Mouse (Mus musculus): ENCODE results near the gene Gphn. TPM values are rescaled to one million over a fixed set of nuclear protein-coding genes. Genes with fewer than 3 reads are reported as not detected.

Gene Gphn
- polyA plus RNA-seq (2015; fragmentation: Nextera tagmentation; extraction: Ambion mirVana), result 14.5 and 14.6 TPM in 2 replicates

DNA sequence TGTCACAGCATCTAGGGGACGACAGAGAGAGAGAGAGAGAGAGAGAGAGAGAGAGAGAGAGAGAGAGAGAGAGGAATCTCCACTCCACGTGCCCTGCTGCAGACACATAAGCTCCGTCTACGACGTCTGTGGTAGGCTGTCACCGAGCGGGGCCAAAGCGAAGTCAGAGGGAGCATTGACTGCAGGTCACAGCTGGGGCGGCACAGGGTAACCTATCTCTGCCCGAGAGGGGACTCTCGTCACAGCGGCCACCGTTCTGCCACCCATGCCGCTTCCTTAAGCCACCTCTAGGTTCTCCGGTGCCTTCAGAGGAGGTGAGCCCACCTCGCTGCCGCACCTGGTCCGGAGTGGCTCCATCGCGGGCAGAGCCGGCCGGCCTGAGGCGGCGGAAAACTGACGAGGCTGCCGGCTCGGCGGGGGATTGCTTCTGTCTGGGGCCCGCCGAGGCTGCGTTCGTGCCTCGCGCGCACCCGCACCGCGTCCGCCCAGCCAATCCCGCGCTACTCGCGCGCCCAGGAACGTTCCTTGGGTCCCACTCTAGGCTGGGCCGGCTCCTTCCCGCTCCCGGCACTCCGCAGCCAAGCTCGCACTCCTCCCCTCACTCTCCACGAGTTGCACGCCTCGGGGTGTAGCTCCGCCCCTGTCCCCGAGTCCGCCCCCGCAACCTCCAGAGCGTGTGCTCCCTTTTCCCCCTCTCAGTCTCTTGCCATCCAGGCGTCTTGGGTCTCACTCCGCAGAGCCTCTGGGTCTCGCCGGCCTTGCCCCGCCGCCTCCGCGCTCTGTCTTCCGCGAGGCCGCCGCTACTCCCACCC lies at the start of gene Gphn:
Gene Gphn, plus strand, starts transcription at position 673 of the 812 bp plus-strand sequence.
- Histone ChIP-seq H3K27ac (replicated peaks) (peak within 1 kb of the TSS; percentile 98), H3K4me1 (replicated peaks; ENCODE audit: control insufficient read depth, insufficient read depth) (no peaks in the 10 kb centered on the region), H3K36me3 (ENCODE audit: control insufficient read depth, insufficient read depth, low read length) (no peaks in the 10 kb centered on the region), H3K27me3 (ENCODE audit: control insufficient read depth, insufficient read depth, low read length) (no peaks in the 10 kb centered on the region), H3K9me3 (ENCODE audit: control insufficient read depth, low read length) (no peaks in the 10 kb centered on the region), H3K4me3 (ENCODE audit: low read depth, low read length) (peak within 1 kb of the TSS; percentile 98), H3K4me2 (replicated peaks; ENCODE audit: low read depth) (peak within 1 kb of the TSS; percentile 84), H3K9ac (ENCODE audit: low read length) (peak within 1 kb of the TSS; percentile 87)
- TF ChIP-seq CTCF (IDR thresholded peaks at IDR 0.05; ENCODE audit: low read depth) (no peak; the same call in 1 of the 2 replicates), EP300 (optimal IDR thresholded peaks at IDR 0.05) (no peak)
- DNase-seq (ENCODE audit: low spot score) (peak; percentile 94), ATAC-seq (ENCODE audit: low FRiP score, low TSS enrichment) (peak; percentile 99)
- under 1% methylated on average over 53 of the region's 70 CpGs for WGBS

DNA sequence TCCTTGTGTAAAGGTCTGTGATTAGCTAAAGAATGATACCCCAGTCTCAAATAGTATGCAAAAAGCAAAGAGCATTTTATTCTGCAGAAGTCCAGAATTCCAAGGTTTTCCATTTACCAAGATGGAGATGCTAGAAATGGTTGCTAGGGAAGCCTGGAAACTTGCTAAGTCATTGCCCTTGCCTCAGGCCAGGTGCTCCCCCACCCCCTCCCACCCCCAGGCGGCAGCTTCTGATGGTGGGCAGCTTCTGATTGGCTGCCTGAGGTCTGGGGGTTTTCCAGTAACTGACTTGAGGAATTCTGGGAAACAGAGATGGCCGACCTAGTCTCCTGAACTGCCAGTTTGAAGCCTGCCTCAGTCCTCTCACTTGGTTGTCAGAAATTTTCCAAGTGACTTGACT lies 44.7 kb upstream of the Gphn start:
- 61% methylated on average over 2 of the region's 2 CpGs for WGBS
- no peak for DNase-seq (ENCODE audit: low spot score)
- Histone ChIP-seq H3K4me3 (ENCODE audit: low read depth, low read length) (no peak overlapping the region), H3K9me3 (ENCODE audit: control insufficient read depth, low read length) (no peaks in the 10 kb centered on the region), H3K27ac (replicated peaks) (no peak overlapping the region), H3K9ac (ENCODE audit: low read length) (no peak overlapping the region), H3K4me2 (replicated peaks; ENCODE audit: low read depth) (no peak overlapping the region), H3K27me3 (ENCODE audit: control insufficient read depth, insufficient read depth, low read length) (no peaks in the 10 kb centered on the region), H3K36me3 (ENCODE audit: control insufficient read depth, insufficient read depth, low read length) (no peaks in the 10 kb centered on the region), H3K4me1 (replicated peaks; ENCODE audit: control insufficient read depth, insufficient read depth) (no peaks in the 10 kb centered on the region)
- no peak for ATAC-seq (ENCODE audit: low FRiP score, low TSS enrichment)
- TF ChIP-seq EP300 (optimal IDR thresholded peaks at IDR 0.05), result no peak
- no peak for TF ChIP-seq CTCF (IDR thresholded peaks at IDR 0.05; ENCODE audit: low read depth)

DNA sequence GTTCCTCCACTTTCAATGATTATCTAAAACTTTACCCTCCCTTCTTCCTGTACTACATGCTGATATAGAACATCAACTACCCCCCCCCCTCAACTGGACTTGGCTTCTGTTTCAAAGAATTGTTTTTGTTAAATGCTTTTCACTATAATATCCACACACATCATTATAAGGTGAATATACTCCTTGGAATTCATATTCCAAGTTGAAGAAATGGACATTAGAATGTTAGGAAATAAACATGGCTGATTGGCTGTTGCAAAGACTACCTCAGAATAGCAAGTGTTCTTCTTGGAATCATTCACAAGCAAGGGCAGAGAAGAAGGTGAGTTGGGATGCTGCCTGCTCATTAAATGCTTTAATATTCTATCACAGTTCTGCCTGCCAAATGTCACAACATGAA lies 32.2 kb upstream of the Gphn start, which contains the start of gene Gm6657:
Gene Gm6657, plus strand, starts transcription at position 301 of the 400 bp plus-strand sequence.
- DNase-seq (ENCODE audit: low spot score), result no peak
- no peak within 1 kb of the TSS for H3K4me2 ChIP-seq (replicated peaks; ENCODE audit: low read depth)

DNA sequence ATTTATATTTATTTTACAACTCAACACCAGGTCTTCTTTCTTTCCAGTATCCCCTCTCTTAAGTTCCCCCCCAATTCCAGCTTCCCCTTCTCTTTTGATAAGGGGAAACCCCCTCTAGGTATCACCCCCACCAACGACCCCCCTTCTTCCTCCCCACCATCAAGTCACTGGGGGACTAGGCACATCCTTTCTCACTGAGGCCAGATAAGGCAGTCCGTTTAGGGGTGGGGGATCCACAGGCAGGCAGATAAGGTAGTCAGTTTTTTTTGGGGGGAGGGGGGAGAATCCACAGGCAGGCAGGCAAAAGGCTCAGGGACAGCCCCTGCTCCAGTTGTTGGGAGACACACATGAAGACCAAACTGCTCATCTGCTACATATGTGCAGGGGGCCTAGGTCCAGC lies 30.8 kb upstream of the Gphn start:
- H3K9me3 ChIP-seq (ENCODE audit: control insufficient read depth, low read length), result no peaks in the 10 kb centered on the region
- H3K9ac ChIP-seq (ENCODE audit: low read length), result no peak overlapping the region
- 43% methylated on average over 2 of the region's 2 CpGs for WGBS
- H3K36me3 ChIP-seq (ENCODE audit: control insufficient read depth, insufficient read depth, low read length), result no peaks in the 10 kb centered on the region
- no peaks in the 10 kb centered on the region for H3K4me1 ChIP-seq (replicated peaks; ENCODE audit: control insufficient read depth, insufficient read depth)
- no peak overlapping the region for H3K4me3 ChIP-seq (ENCODE audit: low read depth, low read length)
- TF ChIP-seq EP300 (optimal IDR thresholded peaks at IDR 0.05) (no peak), CTCF (IDR thresholded peaks at IDR 0.05; ENCODE audit: low read depth) (no peak)
- no peak for DNase-seq (ENCODE audit: low spot score)
- no peak for ATAC-seq (ENCODE audit: low FRiP score, low TSS enrichment)
- H3K27ac ChIP-seq (replicated peaks), result no peak overlapping the region
- no peak overlapping the region for H3K4me2 ChIP-seq (replicated peaks; ENCODE audit: low read depth)
- H3K27me3 ChIP-seq (ENCODE audit: control insufficient read depth, insufficient read depth, low read length), result no peaks in the 10 kb centered on the region

More for the DNA sequence above, 32.2 kb upstream of the Gphn start, which contains the start of gene Gm6657:
- no peak for ATAC-seq (ENCODE audit: low FRiP score, low TSS enrichment)
- Histone ChIP-seq H3K27ac (replicated peaks) (no peak within 1 kb of the TSS), H3K9me3 (ENCODE audit: control insufficient read depth, low read length) (no peaks in the 10 kb centered on the region), H3K4me1 (replicated peaks; ENCODE audit: control insufficient read depth, insufficient read depth) (no peaks in the 10 kb centered on the region), H3K27me3 (ENCODE audit: control insufficient read depth, insufficient read depth, low read length) (no peaks in the 10 kb centered on the region), H3K9ac (ENCODE audit: low read length) (no peak within 1 kb of the TSS), H3K36me3 (ENCODE audit: control insufficient read depth, insufficient read depth, low read length) (no peaks in the 10 kb centered on the region), H3K4me3 (ENCODE audit: low read depth, low read length) (no peak within 1 kb of the TSS)
- no peak for TF ChIP-seq CTCF (IDR thresholded peaks at IDR 0.05; ENCODE audit: low read depth)
- no peak for TF ChIP-seq EP300 (optimal IDR thresholded peaks at IDR 0.05)

DNA sequence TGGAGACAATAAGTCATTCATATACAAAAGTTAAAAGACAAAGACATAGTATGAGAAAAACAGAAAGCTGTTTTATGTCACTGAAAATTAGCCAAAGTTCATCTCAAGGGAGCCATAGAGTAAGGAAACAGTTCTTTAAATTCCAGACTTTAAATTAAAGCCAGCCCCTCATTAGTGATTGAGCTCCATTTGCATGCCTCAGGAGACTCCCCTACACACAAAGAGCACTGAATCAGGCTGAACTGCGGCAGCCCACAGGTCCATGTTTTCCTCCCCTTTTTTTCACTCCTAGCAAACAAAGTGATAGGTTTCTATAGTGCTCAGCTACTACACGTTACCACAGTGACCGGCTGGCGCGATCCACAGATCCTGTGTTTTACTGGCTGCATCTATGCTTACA lies 22.5 kb upstream of the Gphn start:
- no peak overlapping the region for H3K4me3 ChIP-seq (ENCODE audit: low read depth, low read length)
- no peak overlapping the region for H3K4me2 ChIP-seq (replicated peaks; ENCODE audit: low read depth)
- no peaks in the 10 kb centered on the region for H3K36me3 ChIP-seq (ENCODE audit: control insufficient read depth, insufficient read depth, low read length)
- ATAC-seq (ENCODE audit: low FRiP score, low TSS enrichment) (no peak), DNase-seq (ENCODE audit: low spot score) (no peak)
- no peaks in the 10 kb centered on the region for H3K9me3 ChIP-seq (ENCODE audit: control insufficient read depth, low read length)
- H3K9ac ChIP-seq (ENCODE audit: low read length), result no peak overlapping the region
- no peaks in the 10 kb centered on the region for H3K4me1 ChIP-seq (replicated peaks; ENCODE audit: control insufficient read depth, insufficient read depth)
- H3K27ac ChIP-seq (replicated peaks), result no peak overlapping the region
- H3K27me3 ChIP-seq (ENCODE audit: control insufficient read depth, insufficient read depth, low read length), result no peaks in the 10 kb centered on the region
- TF ChIP-seq EP300 (optimal IDR thresholded peaks at IDR 0.05) (no peak), CTCF (IDR thresholded peaks at IDR 0.05; ENCODE audit: low read depth) (no peak)
- 62% methylated on average over 5 of the region's 5 CpGs for WGBS

All from stomach, postnatal 0 days (tissue).